Mouse (Mus musculus) liver, embryonic 14.5 days (tissue): Measurements from ENCODE around the gene Lrp8. TPM values are rescaled to one million over a fixed set of nuclear protein-coding genes. Genes with fewer than 3 reads are reported as not detected.

ENCODE experiments used
- ATAC-seq: fragments of 200-750 bp; cut with Nextera tagmentation; 2 replicates; pipeline ENCODE4 v1.8.0; 2017; ENCODE audit warnings: moderate number of reproducible peaks, mild to moderate bottlenecking, moderate library complexity; ENCODE audit not compliant: insufficient read depth
- DNase-seq, 3 experiments: peaks; one replicate each; pipeline ENCODE4 v3.0.0-alpha.2; 2012 to 2013; ENCODE audit warnings: low read depth in 3 of 3, low spot score in 3 of 3
- H3K27ac ChIP-seq: fragments of 300-500 bp; sonication (generic); 2 replicates; pipeline ENCODE4 v1.5.1; 2014; ENCODE audit warnings: moderate library complexity, mild to moderate bottlenecking, control low read depth, inconsistent platforms
- H3K27me3 ChIP-seq: fragments of 300-500 bp; sonication (generic); 2 replicates; pipeline ENCODE4 v1.6.1; 2014; ENCODE audit warnings: mild to moderate bottlenecking, low read length, moderate library complexity; ENCODE audit not compliant: control insufficient read depth, insufficient read depth
- H3K36me3 ChIP-seq: fragments of 300-500 bp; sonication (generic); replicated peaks from 2 replicates; pipeline ENCODE4 v1.6.1; 2014; ENCODE audit warnings: low read depth; ENCODE audit not compliant: control insufficient read depth, insufficient read depth
- H3K4me1 ChIP-seq, 2 experiments: fragments of 200-500 bp in 1 of 2; fragments of 300-500 bp in 1 of 2; sonication (generic) in 1 of 2; replicated peaks; 2 replicates each; pipeline ENCODE4 v1.6.1; 2012 to 2014; ENCODE audit warnings: antibody characterized with exemption in 1 of 2, inconsistent platforms in 1 of 2, low read length in 1 of 2; ENCODE audit not compliant: control insufficient read depth in 2 of 2, insufficient read depth in 2 of 2
- H3K4me2 ChIP-seq: fragments of 300-500 bp; sonication (generic); 2 replicates; pipeline ENCODE4 v1.6.1; 2014; ENCODE audit warnings: low read depth, mild to moderate bottlenecking, control low read depth, moderate library complexity
- H3K4me3 ChIP-seq, 2 experiments: fragments of 200-500 bp in 1 of 2; fragments of 300-500 bp in 1 of 2; sonication (generic) in 1 of 2; 2 replicates each; pipeline ENCODE4 v1.5.1; 2012 to 2014; ENCODE audit warnings: low read depth in 2 of 2, low read length in 2 of 2, mild to moderate bottlenecking in 2 of 2, control low read depth in 1 of 2, inconsistent platforms in 1 of 2, moderate library complexity in 1 of 2; ENCODE audit not compliant: insufficient read depth in 1 of 2
- H3K9ac ChIP-seq: fragments of 300-500 bp; sonication (generic); replicated peaks from 2 replicates; pipeline ENCODE4 v1.6.1; 2014; ENCODE audit warnings: mild to moderate bottlenecking, control low read depth, moderate library complexity
- H3K9me3 ChIP-seq: fragments of 300-500 bp; sonication (generic); 2 replicates; pipeline ENCODE4 v1.6.1; 2016; ENCODE audit warnings: low read length, mixed read lengths; ENCODE audit not compliant: control insufficient read depth
- CTCF ChIP-seq: IDR thresholded peaks from 2 replicates; pipeline ENCODE4 v1.5.1; 2016; ENCODE audit warnings: antibody characterized with exemption, low read depth, control low read depth
- EP300 ChIP-seq: IDR thresholded peaks from 2 replicates; pipeline ENCODE4 v1.6.1; 2016; ENCODE audit warnings: antibody characterized with exemption, low read depth
- WGBS: fragments of 180-500 bp; shearing (Covaris S2); extraction: QIAGEN DNeasy Blood & Tissue Kit; methylation state at CpG from one replicate; pipeline ENCODE4 v1.1.7; 2014; ENCODE audit not compliant: insufficient replicate concordance; 5-methylcytosine and 5-hydroxymethylcytosine counted together
- polyA plus RNA-seq, 2 experiments: library from polyadenylated mRNA; depleted of rRNA in 1 of 2; stranded (reverse) in 1 of 2; unstranded in 1 of 2; fragments of >200 nt; fragmentation: Nextera tagmentation in 1 of 2; extraction: Ambion mirVana in 1 of 2; gene quantifications; 2 replicates each; pipeline versions ENCODE4 v1.2.1 to v1.2.3; 2012 to 2014

The Lrp8 gene
- polyA plus RNA-seq, 2 experiments: 1.8 to 4.3 TPM

- no peaks in the 10 kb centered on the region for H3K36me3 ChIP-seq
- WGBS: 65% methylated on average over 2 of the region's 2 CpGs
- ATAC-seq (no peak), DNase-seq (no peak)
- H3K9ac ChIP-seq: no peak overlapping the region
- H3K27me3 ChIP-seq: no peaks in the 10 kb centered on the region
- no peaks in the 10 kb centered on the region for H3K4me1 ChIP-seq
- no peak for TF ChIP-seq EP300
- TF ChIP-seq CTCF: no peak
- H3K4me2 ChIP-seq: no peak overlapping the region
- no peak overlapping the region for H3K27ac ChIP-seq
- H3K4me3 ChIP-seq: no peak overlapping the region
- H3K9me3 ChIP-seq: no peaks in the 10 kb centered on the region
Observed at GRCm38 (mm10) chr4:107763598-107763997, 38.5 kb upstream of the Lrp8 start.

- no peaks in the 10 kb centered on the region for H3K27me3 ChIP-seq
- no peak overlapping the region for H3K9ac ChIP-seq
- no peaks in the 10 kb centered on the region for H3K9me3 ChIP-seq
- no peak overlapping the region for H3K4me2 ChIP-seq
- no peaks in the 10 kb centered on the region for H3K4me1 ChIP-seq
- H3K4me3 ChIP-seq: no peak overlapping the region
- H3K27ac ChIP-seq: no peak overlapping the region
- 57% methylated on average over 9 of the region's 9 CpGs for WGBS
- DNase-seq (no peak), ATAC-seq (no peak)
- no peak for TF ChIP-seq CTCF
- no peak for TF ChIP-seq EP300
- H3K36me3 ChIP-seq: no peaks in the 10 kb centered on the region
Observed at GRCm38 (mm10) chr4:107765196-107765813, 36.8 kb upstream of the Lrp8 start.

GRCm38 (mm10) chr4:107766182-107766581 lies 35.9 kb upstream of the Lrp8 start:
- no peak overlapping the region for H3K4me3 ChIP-seq
- no peak overlapping the region for H3K9ac ChIP-seq
- no peak for ATAC-seq
- H3K36me3 ChIP-seq: no peaks in the 10 kb centered on the region
- TF ChIP-seq EP300: no peak
- TF ChIP-seq CTCF: no peak
- no peaks in the 10 kb centered on the region for H3K4me1 ChIP-seq
- no peak for DNase-seq
- no peaks in the 10 kb centered on the region for H3K9me3 ChIP-seq
- no peak overlapping the region for H3K4me2 ChIP-seq
- H3K27me3 ChIP-seq: no peaks in the 10 kb centered on the region
- H3K27ac ChIP-seq: no peak overlapping the region
- WGBS: 66% methylated on average over 5 of the region's 5 CpGs

DNA sequence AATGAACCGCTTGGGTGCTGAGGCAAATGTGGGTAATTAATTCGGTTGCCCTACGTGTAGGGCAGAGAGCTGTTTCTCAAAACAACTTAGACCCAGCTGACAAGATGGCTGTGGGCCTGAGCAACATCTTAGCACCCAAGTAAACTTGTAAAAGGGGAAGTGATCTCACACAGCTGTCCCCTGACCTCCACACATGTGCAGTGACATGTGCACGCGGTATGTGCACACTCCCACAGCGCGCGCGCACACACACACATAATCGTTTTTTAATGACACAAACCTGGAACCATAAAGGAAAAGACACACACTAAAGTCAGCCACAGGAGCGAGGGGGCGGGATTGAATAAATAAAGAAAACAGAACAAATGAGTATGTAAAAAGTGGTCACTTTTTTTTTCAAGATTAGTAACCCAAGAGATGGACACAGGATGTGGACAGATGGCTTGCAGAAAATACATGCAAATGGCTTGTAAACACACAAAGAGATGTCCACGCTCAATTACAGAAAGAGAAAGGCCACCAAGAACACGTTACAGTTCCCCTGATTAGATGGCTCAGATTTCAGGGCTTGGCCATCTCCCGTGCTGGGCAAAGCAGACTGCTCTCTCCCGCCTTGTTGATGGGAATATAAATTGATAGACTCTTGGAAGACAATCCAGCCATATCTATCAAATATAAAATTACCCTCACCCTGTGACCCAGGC lies 29.8 kb upstream of the Lrp8 start:
- TF ChIP-seq CTCF (no peak), EP300 (no peak)
- Histone ChIP-seq H3K4me3 (no peak overlapping the region), H3K9me3 (no peaks in the 10 kb centered on the region), H3K4me2 (no peak overlapping the region), H3K27me3 (no peaks in the 10 kb centered on the region), H3K27ac (no peak overlapping the region), H3K9ac (no peak overlapping the region), H3K4me1 (peaks cover 3 to 11% of the 10 kb centered on the region in 2 experiments; a peak in 2 of 4 replicates), H3K36me3 (no peaks in the 10 kb centered on the region)
- ATAC-seq: no peak
- WGBS: 75% methylated on average over 16 of the region's 16 CpGs
- DNase-seq: no peak

- no peaks in the 10 kb centered on the region for H3K9me3 ChIP-seq
- no peaks in the 10 kb centered on the region for H3K27me3 ChIP-seq
- no peaks in the 10 kb centered on the region for H3K36me3 ChIP-seq
- H3K4me2 ChIP-seq: no peak overlapping the region
- no peak for DNase-seq
- peaks cover 3 to 11% of the 10 kb centered on the region in 2 experiments; a peak in 2 of 4 replicates for H3K4me1 ChIP-seq
- H3K9ac ChIP-seq: no peak overlapping the region
- no peak overlapping the region for H3K27ac ChIP-seq
- 32% methylated on average over 2 of the region's 2 CpGs for WGBS
- TF ChIP-seq EP300 (no peak), CTCF (no peak)
- ATAC-seq: no peak
- H3K4me3 ChIP-seq: no peak overlapping the region
Observed at GRCm38 (mm10) chr4:107774868-107775267, 27.2 kb upstream of the Lrp8 start.
